Mouse (Mus musculus) heart, postnatal 0 days (tissue): ENCODE measurements around the gene Akr1d1. TPM values are rescaled to one million over a fixed set of nuclear protein-coding genes. Genes with fewer than 3 reads are reported as not detected.

ENCODE experiments used
- ATAC-seq: fragments of 200-750 bp; cut with Nextera tagmentation; 2 replicates; pipeline ENCODE4 v1.8.0; 2017; ENCODE audit warnings: low read depth, moderate number of reproducible peaks, moderate library complexity; ENCODE audit not compliant: insufficient read depth
- DNase-seq: peaks from one replicate; pipeline ENCODE4 v3.0.0-alpha.2; 2016; ENCODE audit warnings: low spot score
- H3K27ac ChIP-seq: fragments of 300-500 bp; sonication (generic); 2 replicates; pipeline ENCODE4 v1.5.1; 2014; ENCODE audit warnings: low read depth, mild to moderate bottlenecking
- H3K27me3 ChIP-seq: fragments of 300-500 bp; sonication (generic); 2 replicates; pipeline ENCODE4 v1.6.1; 2014; ENCODE audit warnings: low read length, mixed read lengths; ENCODE audit not compliant: control insufficient read depth, insufficient read depth
- H3K36me3 ChIP-seq: fragments of 300-500 bp; sonication (generic); replicated peaks from 2 replicates; pipeline ENCODE4 v1.6.1; 2014; ENCODE audit warnings: low read length, mixed read lengths; ENCODE audit not compliant: control insufficient read depth, insufficient read depth
- H3K4me1 ChIP-seq: fragments of 300-500 bp; sonication (generic); 2 replicates; pipeline ENCODE4 v1.6.1; 2014; ENCODE audit warnings: antibody characterized with exemption; ENCODE audit not compliant: control insufficient read depth, insufficient read depth
- H3K4me2 ChIP-seq: fragments of 300-500 bp; sonication (generic); 2 replicates; pipeline ENCODE4 v1.6.1; 2014; ENCODE audit warnings: low read depth, mild to moderate bottlenecking, low read length, moderate library complexity
- H3K4me3 ChIP-seq: fragments of 300-500 bp; sonication (generic); 2 replicates; pipeline ENCODE4 v1.5.1; 2014; ENCODE audit warnings: low read depth, low read length
- H3K9ac ChIP-seq: fragments of 300-500 bp; sonication (generic); replicated peaks from 2 replicates; pipeline ENCODE4 v1.6.1; 2014; ENCODE audit warnings: low read depth, low read length, mixed read lengths
- H3K9me3 ChIP-seq: fragments of 300-500 bp; sonication (generic); replicated peaks from 2 replicates; pipeline ENCODE4 v1.6.1; 2016; ENCODE audit warnings: low read length; ENCODE audit not compliant: control insufficient read depth
- CTCF ChIP-seq: IDR thresholded peaks from 2 replicates; pipeline ENCODE4 v1.5.1; 2016; ENCODE audit warnings: antibody characterized with exemption, control low read depth, low read depth
- EP300 ChIP-seq: IDR thresholded peaks from 2 replicates; pipeline ENCODE4 v1.6.1; 2016; ENCODE audit warnings: antibody characterized with exemption, low read depth
- WGBS: fragments of 180-500 bp; shearing (Covaris S2); extraction: QIAGEN DNeasy Blood & Tissue Kit; methylation state at CpG from one replicate; pipeline ENCODE4 v1.1.7; 2014; 5-methylcytosine and 5-hydroxymethylcytosine counted together
- polyA plus RNA-seq: library from polyadenylated mRNA; unstranded; fragments of >200 nt; fragmentation: Nextera tagmentation; extraction: Ambion mirVana; gene quantifications from 2 replicates; pipeline ENCODE4 v1.2.1, GENCODE M21; 2015
- total RNA-seq: library from RNA; depleted of rRNA; stranded (reverse); fragments of >200 nt; gene quantifications from 2 replicates; pipeline ENCODE4 v1.2.3, GENCODE M21; 2014; ENCODE audit warnings: low replicate concordance

Akr1d1 gene
- total and polyA plus RNA-seq, 2 experiments from 2014 or later: not detected

GRCm38 (mm10) chr6:37590800-37591199 lies 60.8 kb downstream of the Akr1d1 start:
- H3K36me3 ChIP-seq: no peaks in the 10 kb centered on the region
- peaks cover 13% of the 10 kb centered on the region for H3K4me1 ChIP-seq
- TF ChIP-seq EP300 (no peak), CTCF (no peak)
- no peak overlapping the region for H3K4me2 ChIP-seq
- DNase-seq (no peak), ATAC-seq (no peak)
- WGBS: 72% methylated on average over 6 of the region's 6 CpGs
- H3K9ac ChIP-seq: no peak overlapping the region
- no peak overlapping the region for H3K4me3 ChIP-seq
- H3K27ac ChIP-seq: no peak overlapping the region
- H3K27me3 ChIP-seq: no peaks in the 10 kb centered on the region
- no peaks in the 10 kb centered on the region for H3K9me3 ChIP-seq

GRCm38 (mm10) chr6:37592101-37593032 lies 62.4 kb downstream of the Akr1d1 start:
- Histone ChIP-seq H3K9me3 (no peaks in the 10 kb centered on the region), H3K4me3 (no peak overlapping the region), H3K27ac (peak overlapping the region; percentile 84), H3K36me3 (no peaks in the 10 kb centered on the region), H3K4me1 (peaks cover 13% of the 10 kb centered on the region), H3K27me3 (no peaks in the 10 kb centered on the region), H3K4me2 (no peak overlapping the region), H3K9ac (no peak overlapping the region)
- WGBS: 55% methylated on average over 19 of the region's 19 CpGs
- DNase-seq: peak; percentile 84
- TF ChIP-seq CTCF: peak; percentile 61
- TF ChIP-seq EP300: no peak
- peak; percentile 76 for ATAC-seq

GRCm38 (mm10) chr6:37593033-37593374 lies 63.0 kb downstream of the Akr1d1 start:
- Histone ChIP-seq H3K27me3 (no peaks in the 10 kb centered on the region), H3K4me3 (no peak overlapping the region), H3K27ac (peak overlapping the region; percentile 84), H3K9ac (no peak overlapping the region), H3K4me2 (no peak overlapping the region), H3K4me1 (peaks cover 13% of the 10 kb centered on the region), H3K36me3 (no peaks in the 10 kb centered on the region), H3K9me3 (no peaks in the 10 kb centered on the region)
- TF ChIP-seq CTCF (no peak), EP300 (no peak)
- DNase-seq: no peak
- ATAC-seq: no peak
- 49% methylated on average over 6 of the region's 6 CpGs for WGBS

- Histone ChIP-seq H3K27ac (0 out of 2 replicates have a peak overlapping the region, but pooled peaks have one; percentile 15), H3K9me3 (no peaks in the 10 kb centered on the region), H3K4me2 (no peak overlapping the region), H3K4me1 (peaks cover 13% of the 10 kb centered on the region), H3K9ac (no peak overlapping the region), H3K36me3 (no peaks in the 10 kb centered on the region), H3K4me3 (no peak overlapping the region), H3K27me3 (no peaks in the 10 kb centered on the region)
- TF ChIP-seq EP300 (no peak), CTCF (no peak)
- DNase-seq (no peak), ATAC-seq (no peak)
- WGBS: 31% methylated on average over 5 of the region's 5 CpGs
Observed at GRCm38 (mm10) chr6:37593551-37594089, 63.6 kb downstream of the Akr1d1 start.

GRCm38 (mm10) chr6:37597088-37597487 lies 67.1 kb downstream of the Akr1d1 start:
- TF ChIP-seq EP300 (no peak), CTCF (no peak)
- peaks cover 11% of the 10 kb centered on the region for H3K4me1 ChIP-seq
- WGBS: 61% methylated on average over 2 of the region's 2 CpGs
- no peak for DNase-seq
- no peak overlapping the region for H3K4me3 ChIP-seq
- no peak for ATAC-seq
- H3K36me3 ChIP-seq: no peaks in the 10 kb centered on the region
- no peak overlapping the region for H3K9ac ChIP-seq
- no peaks in the 10 kb centered on the region for H3K9me3 ChIP-seq
- no peak overlapping the region for H3K4me2 ChIP-seq
- H3K27ac ChIP-seq: no peak overlapping the region
- H3K27me3 ChIP-seq: no peaks in the 10 kb centered on the region
